Mouse (Mus musculus): ENCODE measurements at regions not wholly inside any gene's neighbourhood (a gene's known extent, or its start where the extent isn't known, plus 50 kb on each side); places are given as distances from the start of the nearest gene placed in this dataset.

DNA sequence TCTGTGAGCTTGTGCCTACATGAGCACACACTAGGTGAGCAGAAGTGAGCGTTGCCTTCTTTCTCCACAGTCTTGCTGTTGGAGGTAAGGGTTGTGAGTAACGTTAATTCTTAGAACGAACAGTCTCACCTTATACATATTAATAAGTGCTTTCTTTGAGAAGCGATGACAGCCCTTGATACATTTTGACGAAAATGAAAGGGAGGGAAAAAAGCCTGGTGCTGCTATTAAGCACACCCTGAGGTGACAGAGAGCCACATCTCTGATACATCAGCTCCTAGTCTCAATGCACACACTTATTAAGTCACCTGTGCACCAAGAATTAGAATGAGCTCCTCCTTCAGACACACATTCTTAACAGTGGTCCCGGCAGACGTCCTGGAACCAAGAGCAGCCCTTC is 346.3 kb upstream of the Map3k7 start:
- TF ChIP-seq CTCF (IDR thresholded peaks at IDR 0.05; ENCODE audit: low read depth, low read length), result no peak
- no peak for TF ChIP-seq GATA1 (IDR thresholded peaks at IDR 0.05; ENCODE audit: borderline replicate concordance, low read length)
- TF ChIP-seq TAL1 (conservative IDR thresholded peaks at IDR 0.05; ENCODE audit: low read depth, low read length), result no peak
- no peak for TF ChIP-seq POLR2AphosphoS5 (IDR thresholded peaks at IDR 0.05; ENCODE audit: insufficient replicate concordance, low read depth, low read length)
